Mouse (Mus musculus): ENCODE measurements at regions not wholly inside any gene's neighbourhood (a gene's known extent, or its start where the extent isn't known, plus 50 kb on each side); places are given as distances from the start of the nearest gene placed in this dataset.

DNA sequence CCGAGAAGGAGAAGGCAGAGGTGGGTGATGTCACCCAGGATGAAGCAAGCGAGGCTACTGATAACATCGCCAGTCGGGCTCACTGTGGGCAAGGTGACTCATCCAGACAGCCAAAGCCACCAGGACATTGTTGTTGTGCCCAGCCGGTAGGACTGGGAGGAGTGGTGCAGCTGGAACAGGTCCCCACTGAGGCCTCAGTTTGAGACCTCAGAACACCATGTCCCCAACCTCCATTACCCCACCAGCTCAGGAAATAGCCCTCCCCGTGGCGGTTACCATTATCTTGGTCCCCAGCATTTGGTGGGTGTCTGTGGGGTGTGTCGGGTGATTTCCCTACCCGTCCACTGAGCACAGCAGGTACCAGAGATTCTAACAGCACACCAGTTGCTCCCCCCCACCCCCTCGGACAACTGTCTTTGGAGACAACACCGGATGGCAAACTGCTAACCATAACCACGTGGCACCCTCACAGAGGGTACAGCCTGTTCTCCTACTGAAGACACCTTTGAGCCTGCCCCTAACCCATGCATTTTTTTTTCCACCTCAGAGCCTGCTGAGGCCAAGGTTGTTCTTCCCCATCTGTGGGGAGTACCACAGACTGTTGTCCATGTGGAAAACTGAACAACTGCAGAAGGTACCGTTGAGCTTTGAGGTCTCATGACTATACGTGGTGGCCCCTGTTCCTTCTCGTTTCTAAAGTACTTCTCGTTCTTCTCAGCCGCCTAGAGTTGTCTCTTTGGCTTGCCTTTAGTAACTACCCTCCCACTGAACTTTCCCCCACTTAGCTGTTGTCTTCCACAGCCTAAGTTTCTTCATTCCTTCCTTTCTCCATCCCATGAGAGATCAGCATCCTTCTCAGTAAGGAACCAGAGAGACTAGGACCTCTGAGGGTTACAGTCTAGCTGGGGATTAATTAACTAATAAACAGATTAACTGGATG, 71.1 kb downstream of the Zfp36l2 start:
- no peak overlapping the region for H3K4me3 ChIP-seq (replicated peaks)
- H3K4me1 ChIP-seq (replicated peaks) = peaks cover 93% of the 10 kb centered on the region
- peak; percentile 58 for ATAC-seq (ENCODE audit: insufficient read depth)
- WGBS (ENCODE audit: insufficient replicate concordance) = 15% methylated on average over 17 of the region's 17 CpGs
- no peaks in the 10 kb centered on the region for H3K9me3 ChIP-seq (replicated peaks)
- H3K27ac ChIP-seq (replicated peaks) = peak overlapping the region; percentile 84
- no peaks in the 10 kb centered on the region for H3K36me3 ChIP-seq (replicated peaks)
- H3K4me2 ChIP-seq = peak overlapping the region; percentile 11
- H3K9ac ChIP-seq = 0 out of 2 replicates have a peak overlapping the region, but pooled peaks have one; percentile 15
- no peaks in the 10 kb centered on the region for H3K27me3 ChIP-seq

DNA sequence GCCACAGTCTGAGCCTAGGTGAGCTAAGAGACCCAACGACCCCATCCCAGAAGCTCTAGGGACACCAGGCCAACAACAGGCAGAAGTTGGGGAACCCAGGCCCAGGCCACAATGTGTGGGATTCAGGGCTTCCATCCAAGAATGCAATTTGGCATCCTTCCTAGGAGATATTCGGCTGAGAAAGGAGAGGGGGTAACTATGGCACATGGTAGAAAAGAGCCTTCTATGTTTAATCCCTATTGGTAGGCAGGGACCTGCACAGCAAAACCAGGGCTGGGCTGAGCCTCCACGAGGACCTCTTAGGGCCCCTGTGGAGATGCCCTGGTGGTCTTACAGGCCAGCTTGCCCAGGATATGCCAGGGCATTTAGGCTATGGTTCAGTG, 71.8 kb downstream of the Zfp36l2 start:
- Histone ChIP-seq H3K9ac (peak overlapping the region; percentile 15; the same call in 1 of the 2 replicates), H3K27ac (replicated peaks) (peak overlapping the region; percentile 84), H3K4me2 (peak overlapping the region; percentile 11), H3K36me3 (replicated peaks) (no peaks in the 10 kb centered on the region), H3K4me3 (replicated peaks) (no peak overlapping the region), H3K27me3 (no peaks in the 10 kb centered on the region), H3K4me1 (replicated peaks) (peaks cover 95% of the 10 kb centered on the region), H3K9me3 (replicated peaks) (no peaks in the 10 kb centered on the region)
- WGBS (ENCODE audit: insufficient replicate concordance) = 35% methylated on average over 3 of the region's 3 CpGs
- no peak for ATAC-seq (ENCODE audit: insufficient read depth)

DNA sequence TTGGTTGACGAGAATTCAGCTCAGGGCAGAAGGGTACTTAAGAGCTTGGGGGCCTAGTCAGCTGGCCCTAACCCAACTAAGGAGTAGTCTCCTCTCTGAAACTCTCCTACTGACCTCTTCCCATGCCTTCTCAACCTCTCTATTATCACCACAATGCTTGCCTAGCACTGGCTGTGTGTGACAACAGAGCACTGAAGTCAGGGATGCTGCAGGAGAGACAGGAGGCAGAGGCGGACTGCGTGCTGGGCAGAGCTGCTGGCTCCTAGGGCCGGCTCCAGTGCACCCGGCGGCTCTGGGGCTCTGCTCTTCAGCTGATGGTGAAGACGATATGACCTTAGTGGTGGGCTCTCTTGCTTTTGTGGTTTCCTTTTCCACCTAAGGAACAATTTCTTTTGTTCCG, 72.6 kb downstream of the Zfp36l2 start:
- Histone ChIP-seq H3K27ac (replicated peaks) (peak overlapping the region; percentile 84), H3K4me3 (replicated peaks) (no peak overlapping the region), H3K9ac (peak overlapping the region; percentile 15; the same call in 1 of the 2 replicates), H3K9me3 (replicated peaks) (no peaks in the 10 kb centered on the region), H3K27me3 (no peaks in the 10 kb centered on the region), H3K4me1 (replicated peaks) (peaks cover 92% of the 10 kb centered on the region), H3K4me2 (no peak overlapping the region), H3K36me3 (replicated peaks) (no peaks in the 10 kb centered on the region)
- 26% methylated on average over 8 of the region's 8 CpGs for WGBS (ENCODE audit: insufficient replicate concordance)
- ATAC-seq (ENCODE audit: insufficient read depth) = no peak

DNA sequence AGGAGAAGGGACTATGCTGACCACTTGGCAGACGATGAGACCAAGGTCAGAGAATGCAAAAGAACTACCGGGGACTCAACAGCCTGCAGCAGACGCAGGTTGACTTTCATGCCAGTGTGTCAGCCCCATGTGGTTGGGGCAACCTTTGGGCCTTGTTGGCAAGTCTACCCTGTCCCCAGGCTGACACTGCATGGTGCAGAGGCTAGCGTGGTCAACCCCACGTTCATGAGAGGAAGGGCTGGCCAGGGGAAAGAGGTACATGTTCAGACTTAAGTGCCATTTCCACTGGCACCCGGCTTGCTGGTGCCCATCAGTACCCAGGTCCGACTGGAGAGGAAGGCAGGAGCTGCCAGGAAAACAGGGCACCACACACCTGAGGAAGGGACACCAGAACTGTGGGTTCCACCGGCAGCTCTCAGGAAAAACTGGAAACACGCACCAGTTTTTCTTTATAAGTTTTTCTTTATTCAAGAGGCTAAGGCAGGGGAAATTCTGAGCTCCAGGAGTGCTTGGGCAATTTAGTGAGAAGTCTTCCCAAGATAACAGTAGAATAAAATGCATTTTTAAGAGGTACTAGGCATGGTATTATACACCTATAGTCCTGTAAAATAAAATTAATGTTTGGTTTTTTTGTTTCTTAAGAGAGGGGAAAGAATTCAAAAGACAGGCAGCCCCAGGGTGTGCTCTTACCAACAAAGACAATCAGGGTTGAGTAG, 73.3 kb downstream of the Zfp36l2 start:
- Histone ChIP-seq H3K27ac (replicated peaks) (peak overlapping the region; percentile 84), H3K9ac (peak overlapping the region; percentile 33; the same call in 1 of the 2 replicates), H3K27me3 (no peaks in the 10 kb centered on the region), H3K36me3 (replicated peaks) (no peaks in the 10 kb centered on the region), H3K4me3 (replicated peaks) (no peak overlapping the region), H3K4me1 (replicated peaks) (peaks cover 85% of the 10 kb centered on the region), H3K9me3 (replicated peaks) (no peaks in the 10 kb centered on the region), H3K4me2 (peak overlapping the region; percentile 23; the same call in 1 of the 2 replicates)
- 0 out of 2 replicates have a peak, but pooled peaks have one; percentile 1 for ATAC-seq (ENCODE audit: insufficient read depth)
- WGBS (ENCODE audit: insufficient replicate concordance) = 42% methylated on average over 9 of the region's 9 CpGs

DNA sequence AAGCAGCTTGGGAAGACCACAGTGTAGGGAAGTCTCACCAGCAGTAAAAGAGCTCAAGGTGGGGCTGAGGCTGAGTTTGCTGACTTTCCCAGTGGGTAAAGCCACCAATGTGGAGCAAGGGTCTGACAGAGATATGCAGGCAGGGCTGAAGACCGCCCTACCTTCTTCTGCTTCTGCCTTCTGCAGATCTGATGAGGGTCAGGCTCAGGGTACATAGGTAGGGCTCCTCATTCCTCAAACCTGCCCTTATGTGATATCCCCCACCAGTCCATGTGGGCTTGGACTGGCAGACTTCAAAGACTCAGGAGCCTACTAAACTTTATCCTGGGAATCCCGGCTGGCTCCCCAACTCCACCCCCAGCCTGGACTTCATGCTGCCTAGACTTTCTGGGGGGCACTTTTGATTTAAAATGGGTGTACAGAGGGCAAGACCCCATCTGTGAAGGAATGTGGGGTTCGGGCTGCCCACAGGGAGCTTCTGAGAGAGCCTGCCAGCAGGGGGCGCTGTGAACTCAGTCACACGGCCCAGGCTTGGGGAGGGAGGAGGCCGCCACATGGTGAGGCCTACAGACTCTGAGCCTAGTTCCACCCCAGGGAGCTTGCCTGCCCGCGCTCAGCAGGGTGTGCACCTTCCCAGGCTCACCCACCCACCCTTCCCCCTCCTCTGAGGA, 74.0 kb downstream of the Zfp36l2 start:
- Histone ChIP-seq H3K36me3 (replicated peaks) (no peaks in the 10 kb centered on the region), H3K27ac (replicated peaks) (peak overlapping the region; percentile 84), H3K9me3 (replicated peaks) (no peaks in the 10 kb centered on the region), H3K9ac (peak overlapping the region; percentile 33; the same call in 1 of the 2 replicates), H3K4me1 (replicated peaks) (peaks cover 78% of the 10 kb centered on the region), H3K27me3 (no peaks in the 10 kb centered on the region), H3K4me2 (peak overlapping the region; percentile 23; the same call in 1 of the 2 replicates), H3K4me3 (replicated peaks) (no peak overlapping the region)
- ATAC-seq (ENCODE audit: insufficient read depth) = peak; percentile 62
- WGBS (ENCODE audit: insufficient replicate concordance) = 14% methylated on average over 8 of the region's 8 CpGs

DNA sequence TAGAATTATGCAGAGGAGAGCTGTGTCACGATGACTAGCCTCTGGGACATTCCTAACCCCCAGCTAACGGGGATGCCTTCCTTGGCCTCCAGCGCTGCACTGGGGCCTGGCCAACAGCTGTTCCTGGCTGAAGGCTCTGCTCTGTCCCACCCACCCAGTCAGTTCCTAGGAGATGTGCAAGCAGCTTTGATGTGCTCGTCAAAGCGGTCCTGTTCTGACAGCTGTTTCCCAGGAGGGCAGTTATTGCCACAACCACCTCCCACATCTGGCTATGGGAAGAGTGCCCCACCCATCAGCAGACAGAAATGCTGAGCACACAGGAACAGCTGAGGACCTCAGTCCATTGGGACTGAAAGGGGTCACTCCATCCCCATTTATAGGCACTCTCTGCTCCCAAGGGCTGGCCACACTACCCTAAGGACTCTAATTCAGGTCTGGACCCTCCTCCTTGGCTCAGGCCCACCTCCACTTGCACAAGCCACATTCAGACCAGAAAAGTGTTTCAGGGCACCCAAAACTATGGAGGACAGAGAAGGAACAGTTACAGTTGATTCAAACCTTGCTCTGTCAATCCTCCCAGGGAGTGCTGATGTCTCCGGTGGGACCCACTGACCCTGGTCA, 75.2 kb downstream of the Zfp36l2 start:
- Histone ChIP-seq H3K9ac (no peak overlapping the region), H3K4me1 (replicated peaks) (peaks cover 70% of the 10 kb centered on the region), H3K27me3 (no peaks in the 10 kb centered on the region), H3K4me2 (no peak overlapping the region), H3K9me3 (replicated peaks) (no peaks in the 10 kb centered on the region), H3K36me3 (replicated peaks) (no peaks in the 10 kb centered on the region), H3K4me3 (replicated peaks) (no peak overlapping the region), H3K27ac (replicated peaks) (peak overlapping the region; percentile 46)
- WGBS (ENCODE audit: insufficient replicate concordance) = 61% methylated on average over 6 of the region's 6 CpGs
- no peak for ATAC-seq (ENCODE audit: insufficient read depth)

DNA sequence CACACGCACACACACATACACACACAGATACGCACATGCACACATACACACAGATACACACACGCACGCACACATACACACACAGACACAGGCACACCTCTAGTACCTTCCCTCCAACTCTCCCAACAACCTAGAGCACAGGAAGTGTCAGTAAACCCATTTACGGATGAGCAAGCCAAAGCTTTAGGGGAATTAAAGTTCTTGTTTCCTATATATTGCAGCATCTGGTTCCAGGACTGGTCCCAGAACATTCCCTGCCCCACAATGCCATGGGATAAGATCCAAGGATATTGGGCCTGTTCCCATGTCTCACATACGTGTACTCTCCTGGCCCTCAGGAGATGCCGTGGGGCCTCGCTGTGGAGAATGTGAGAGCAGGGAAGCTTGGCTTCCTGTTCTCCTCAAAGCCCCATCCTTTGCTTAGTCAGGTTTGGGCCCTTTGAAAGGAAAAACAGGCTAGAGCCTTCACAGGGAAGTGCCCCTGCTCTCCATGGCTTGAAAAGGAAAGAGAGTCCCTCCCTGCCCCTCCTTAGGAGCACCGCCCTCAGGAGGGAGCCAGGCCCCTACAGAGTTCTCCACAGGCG, 75.9 kb downstream of the Zfp36l2 start:
- H3K36me3 ChIP-seq (replicated peaks) = no peaks in the 10 kb centered on the region
- H3K4me2 ChIP-seq = no peak overlapping the region
- H3K27me3 ChIP-seq = no peaks in the 10 kb centered on the region
- no peak for ATAC-seq (ENCODE audit: insufficient read depth)
- 75% methylated on average over 10 of the region's 10 CpGs for WGBS (ENCODE audit: insufficient replicate concordance)
- no peaks in the 10 kb centered on the region for H3K9me3 ChIP-seq (replicated peaks)
- peak overlapping the region; percentile 46 for H3K27ac ChIP-seq (replicated peaks)
- H3K9ac ChIP-seq = no peak overlapping the region
- H3K4me1 ChIP-seq (replicated peaks) = peaks cover 63% of the 10 kb centered on the region
- no peak overlapping the region for H3K4me3 ChIP-seq (replicated peaks)

DNA sequence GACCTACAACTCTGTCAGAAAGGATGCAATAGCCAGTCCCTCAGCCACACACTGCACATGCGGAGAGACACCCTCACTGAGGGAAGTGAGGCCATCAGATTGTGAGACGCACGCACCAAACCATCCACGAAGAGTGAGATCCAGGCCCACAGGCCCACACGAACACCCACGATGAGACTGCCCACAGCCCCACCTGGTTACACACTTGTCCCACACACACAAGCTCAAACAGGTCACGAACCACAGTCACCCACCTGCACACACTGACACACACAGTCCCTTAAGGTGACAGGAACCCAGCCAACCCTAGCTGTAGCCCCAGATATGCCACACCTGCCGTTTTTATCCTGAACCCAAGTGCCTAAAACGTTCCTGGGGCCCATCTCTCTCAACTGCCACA, 76.8 kb downstream of the Zfp36l2 start:
- Histone ChIP-seq H3K4me3 (replicated peaks) (no peak overlapping the region), H3K36me3 (replicated peaks) (no peaks in the 10 kb centered on the region), H3K4me1 (replicated peaks) (peaks cover 54% of the 10 kb centered on the region), H3K9me3 (replicated peaks) (no peaks in the 10 kb centered on the region), H3K9ac (no peak overlapping the region), H3K27ac (replicated peaks) (no peak overlapping the region), H3K4me2 (no peak overlapping the region), H3K27me3 (no peaks in the 10 kb centered on the region)
- 58% methylated on average over 9 of the region's 9 CpGs for WGBS (ENCODE audit: insufficient replicate concordance)
- no peak for ATAC-seq (ENCODE audit: insufficient read depth)

DNA sequence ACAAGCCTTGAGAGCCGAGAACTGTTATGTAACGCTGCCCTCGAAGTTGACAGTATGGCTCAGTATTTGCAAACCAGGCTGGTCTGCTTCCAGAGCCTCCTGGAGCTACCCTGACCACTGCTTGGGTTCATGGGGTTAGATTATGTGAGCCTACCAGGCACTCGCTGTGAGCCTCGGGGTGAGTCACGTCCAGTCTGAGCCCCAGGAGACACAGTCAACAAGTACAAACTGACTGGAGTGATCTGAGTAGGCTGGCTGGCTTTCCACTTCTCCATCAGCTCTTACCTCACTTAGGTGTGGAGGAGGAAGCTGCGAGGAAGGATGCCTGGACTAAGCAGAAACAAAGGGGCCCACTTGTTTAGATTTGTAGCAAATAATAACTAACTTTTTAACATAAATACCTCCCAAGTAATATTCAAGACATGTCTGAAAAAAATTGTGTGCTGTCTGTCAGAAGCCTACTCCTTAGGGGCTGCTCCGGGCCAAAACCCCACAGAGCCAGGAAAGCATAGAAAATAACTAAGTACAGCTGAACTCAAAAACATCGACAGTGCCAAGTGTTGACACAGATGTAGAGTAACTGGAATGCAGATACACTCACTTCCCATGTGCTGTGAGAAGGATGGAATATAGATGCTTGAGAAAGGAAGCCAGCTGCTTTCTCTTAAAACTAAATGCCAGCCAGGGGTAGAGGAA, 77.6 kb downstream of the Zfp36l2 start:
- 59% methylated on average over 9 of the region's 9 CpGs for WGBS (ENCODE audit: insufficient replicate concordance)
- Histone ChIP-seq H3K4me3 (replicated peaks) (no peak overlapping the region), H3K4me1 (replicated peaks) (peaks cover 46% of the 10 kb centered on the region), H3K9ac (no peak overlapping the region), H3K4me2 (no peak overlapping the region), H3K27ac (replicated peaks) (no peak overlapping the region), H3K36me3 (replicated peaks) (no peaks in the 10 kb centered on the region), H3K9me3 (replicated peaks) (no peaks in the 10 kb centered on the region), H3K27me3 (no peaks in the 10 kb centered on the region)
- no peak for ATAC-seq (ENCODE audit: insufficient read depth)
